Mouse (Mus musculus) liver, embryonic 12.5 days (tissue): Measurements from ENCODE around the gene Prss8. TPM values are rescaled to one million over a fixed set of nuclear protein-coding genes. Genes with fewer than 3 reads are reported as not detected.
"Not testable (repeated sequence)": the region's sequence is repeated elsewhere in the genome, so short reads cannot be mapped to it uniquely, and the experiment has no call there.

Experiments used
- ATAC-seq: fragments of 200-750 bp; cut with Nextera tagmentation; 2 replicates; pipeline ENCODE4 v1.8.0; 2017; ENCODE audit warnings: moderate number of reproducible peaks, mild to moderate bottlenecking, moderate library complexity
- H3K27ac ChIP-seq: fragments of 300-500 bp; sonication (generic); 2 replicates; pipeline ENCODE4 v1.5.1; 2016; ENCODE audit warnings: mild to moderate bottlenecking
- H3K27me3 ChIP-seq: fragments of 300-500 bp; sonication (generic); replicated peaks from 2 replicates; pipeline ENCODE4 v1.6.1; 2016; ENCODE audit warnings: mild to moderate bottlenecking, moderate library complexity
- H3K36me3 ChIP-seq: fragments of 300-500 bp; sonication (generic); 2 replicates; pipeline ENCODE4 v1.6.1; 2016; ENCODE audit warnings: mild to moderate bottlenecking, moderate library complexity
- H3K4me1 ChIP-seq: fragments of 300-500 bp; sonication (generic); 2 replicates; pipeline ENCODE4 v1.6.1; 2016
- H3K4me2 ChIP-seq: fragments of 300-500 bp; sonication (generic); 2 replicates; pipeline ENCODE4 v1.6.1; 2016; ENCODE audit warnings: mild to moderate bottlenecking, moderate library complexity
- H3K4me3 ChIP-seq: fragments of 300-500 bp; sonication (generic); 2 replicates; pipeline ENCODE4 v1.5.1; 2016; ENCODE audit warnings: mild to moderate bottlenecking, moderate library complexity
- H3K9ac ChIP-seq: fragments of 300-500 bp; sonication (generic); 2 replicates; pipeline ENCODE4 v1.6.1; 2016; ENCODE audit warnings: mild to moderate bottlenecking, moderate library complexity
- H3K9me3 ChIP-seq: fragments of 300-500 bp; sonication (generic); replicated peaks from 2 replicates; pipeline ENCODE4 v1.6.1; 2016; ENCODE audit warnings: mild to moderate bottlenecking, moderate library complexity
- WGBS: fragments of 180-500 bp; shearing (Covaris S2); methylation state at CpG from one replicate; pipeline ENCODE4 v1.1.7; 2016; ENCODE audit not compliant: insufficient replicate concordance; 5-methylcytosine and 5-hydroxymethylcytosine counted together
- polyA plus RNA-seq: library from polyadenylated mRNA; unstranded; fragments of >200 nt; fragmentation: Nextera tagmentation; extraction: Ambion mirVana; gene quantifications from 2 replicates; pipeline ENCODE4 v1.2.1, GENCODE M21; 2016

Prss8 gene
- polyA plus RNA-seq, 1 experiment from 2014 or later = 4.4 TPM

GRCm38 (mm10) chr7:127903971-127904796 is 25.7 kb downstream of the Prss8 start, which contains the start of gene Bckdk:
Gene Bckdk, plus strand, starts transcription at chr7:127904082.
- peak within 1 kb of the TSS; percentile 89 for H3K4me3 ChIP-seq
- WGBS = 7% methylated on average over 38 of the region's 38 CpGs
- H3K36me3 ChIP-seq = peaks cover 45% of the 10 kb centered on the region
- peak within 1 kb of the TSS; percentile 95 for H3K9ac ChIP-seq
- no peaks in the 10 kb centered on the region for H3K9me3 ChIP-seq
- H3K4me2 ChIP-seq = peak within 1 kb of the TSS; percentile 89
- peak within 1 kb of the TSS; percentile 85 for H3K27ac ChIP-seq
- H3K27me3 ChIP-seq = no peaks in the 10 kb centered on the region
- peaks cover 54% of the 10 kb centered on the region for H3K4me1 ChIP-seq
- ATAC-seq = peak; percentile 88

DNA sequence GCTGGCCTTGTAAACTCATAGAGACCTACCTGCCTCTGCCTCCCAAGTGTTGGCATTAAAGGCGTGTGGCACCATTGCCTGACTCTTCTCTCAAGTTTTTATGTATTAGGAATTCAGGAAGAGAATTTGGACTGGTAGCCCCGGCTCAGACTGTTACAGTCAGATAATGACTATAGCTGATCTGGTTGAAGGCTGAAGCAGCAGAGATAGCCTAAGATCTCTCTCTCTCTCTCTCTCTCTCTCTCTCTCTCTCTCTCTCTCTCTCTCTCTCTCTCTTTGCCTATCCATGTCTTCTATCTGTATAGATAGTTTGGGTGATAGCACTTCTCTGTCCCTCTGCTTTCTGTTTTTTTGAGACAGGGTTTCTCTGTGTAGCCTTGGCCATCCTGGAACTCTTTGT is 28.1 kb downstream of the Prss8 start:
- Histone ChIP-seq H3K9ac (no peak overlapping the region; the same call in 1 of the 2 replicates), H3K27me3 (no peaks in the 10 kb centered on the region), H3K27ac (peak overlapping the region; percentile 64; the same call in 1 of the 2 replicates), H3K9me3 (no peaks in the 10 kb centered on the region), H3K36me3 (peaks cover 21% of the 10 kb centered on the region), H3K4me2 (no peak overlapping the region), H3K4me3 (no peak overlapping the region), H3K4me1 (peaks cover 68% of the 10 kb centered on the region)
- WGBS = 35% methylated on average over 2 of the region's 2 CpGs
- ATAC-seq = no peak

GRCm38 (mm10) chr7:127899997-127900396 is 29.9 kb downstream of the Prss8 start:
- H3K4me1 ChIP-seq = peaks cover 72% of the 10 kb centered on the region
- peaks cover 3% of the 10 kb centered on the region for H3K36me3 ChIP-seq
- no peaks in the 10 kb centered on the region for H3K27me3 ChIP-seq
- peak overlapping the region; percentile 65 for H3K27ac ChIP-seq
- H3K4me3 ChIP-seq = no peak overlapping the region
- peak overlapping the region; percentile 40; the same call in 1 of the 2 replicates for H3K9ac ChIP-seq
- 11% methylated on average over 7 of the region's 7 CpGs for WGBS
- H3K4me2 ChIP-seq = peak overlapping the region; percentile 50
- no peak for ATAC-seq
- no peaks in the 10 kb centered on the region for H3K9me3 ChIP-seq

DNA sequence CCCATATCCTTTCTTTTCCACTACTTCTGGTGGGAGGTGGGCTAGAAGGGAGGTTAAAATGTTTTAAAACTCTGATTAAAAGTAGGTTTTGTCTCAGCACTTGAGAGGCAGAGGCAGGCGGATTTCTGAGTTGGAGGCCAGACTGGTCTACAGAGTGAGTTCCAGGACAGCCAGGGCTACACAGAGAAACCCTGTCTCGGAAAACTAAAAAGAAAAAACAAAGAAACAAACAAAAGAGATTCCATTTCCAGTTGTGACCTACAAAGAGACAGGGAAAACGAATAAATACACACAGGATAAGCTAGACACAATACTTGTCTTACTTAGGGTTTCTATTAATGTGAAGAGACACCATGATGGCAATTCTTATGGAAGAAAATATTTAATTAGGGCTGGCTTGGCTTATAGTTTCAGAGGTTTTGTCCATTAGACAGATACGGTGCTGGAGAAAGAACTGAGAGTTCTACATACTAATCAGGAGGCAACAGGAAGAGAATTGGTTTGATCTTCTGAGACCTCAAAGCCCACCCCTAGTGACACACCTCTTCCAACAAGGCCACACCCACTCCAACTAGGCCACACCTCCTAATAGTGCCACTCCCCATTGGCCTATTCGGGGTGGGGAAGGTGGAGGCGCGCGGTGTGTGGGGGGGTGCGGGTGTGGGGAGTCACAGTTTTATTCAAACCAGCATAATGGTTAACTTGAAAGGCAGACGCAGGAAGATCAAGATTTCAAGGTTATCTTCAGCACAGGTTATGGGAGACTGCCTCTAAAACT is 31.5 kb downstream of the Prss8 start:
- ATAC-seq = no peak

GRCm38 (mm10) chr7:127897542-127897941 is 32.4 kb downstream of the Prss8 start:
- Histone ChIP-seq H3K36me3 (peaks cover 15% of the 10 kb centered on the region), H3K9me3 (no peaks in the 10 kb centered on the region), H3K4me2 (no peak overlapping the region), H3K27ac (0 out of 2 replicates have a peak overlapping the region, but pooled peaks have one; percentile 18), H3K27me3 (no peaks in the 10 kb centered on the region), H3K4me1 (peaks cover 73% of the 10 kb centered on the region), H3K9ac (no peak overlapping the region), H3K4me3 (no peak overlapping the region)
- WGBS = 69% methylated on average over 7 of the region's 7 CpGs
- no peak for ATAC-seq

More for the DNA sequence above, 31.5 kb downstream of the Prss8 start:
- Histone ChIP-seq H3K4me2 (peak overlapping the region; percentile 50), H3K9ac (no peak overlapping the region), H3K4me3 (no peak overlapping the region), H3K27me3 (no peaks in the 10 kb centered on the region), H3K4me1 (peaks cover 78% of the 10 kb centered on the region), H3K9me3 (no peaks in the 10 kb centered on the region), H3K27ac (peak overlapping the region; percentile 65), H3K36me3 (peaks cover 6% of the 10 kb centered on the region)
- 27% methylated on average over 10 of the region's 10 CpGs for WGBS

GRCm38 (mm10) chr7:127896384-127896783 is 33.5 kb downstream of the Prss8 start:
- 44% methylated on average over 13 of the region's 13 CpGs for WGBS
- peaks cover 61% of the 10 kb centered on the region for H3K4me1 ChIP-seq
- H3K4me2 ChIP-seq = peak overlapping the region; percentile 90
- H3K9ac ChIP-seq = no peak overlapping the region
- H3K9me3 ChIP-seq = no peaks in the 10 kb centered on the region
- H3K4me3 ChIP-seq = no peak overlapping the region
- no peaks in the 10 kb centered on the region for H3K27me3 ChIP-seq
- H3K27ac ChIP-seq = peak overlapping the region; percentile 87
- ATAC-seq = no peak
- H3K36me3 ChIP-seq = peaks cover 21% of the 10 kb centered on the region

DNA sequence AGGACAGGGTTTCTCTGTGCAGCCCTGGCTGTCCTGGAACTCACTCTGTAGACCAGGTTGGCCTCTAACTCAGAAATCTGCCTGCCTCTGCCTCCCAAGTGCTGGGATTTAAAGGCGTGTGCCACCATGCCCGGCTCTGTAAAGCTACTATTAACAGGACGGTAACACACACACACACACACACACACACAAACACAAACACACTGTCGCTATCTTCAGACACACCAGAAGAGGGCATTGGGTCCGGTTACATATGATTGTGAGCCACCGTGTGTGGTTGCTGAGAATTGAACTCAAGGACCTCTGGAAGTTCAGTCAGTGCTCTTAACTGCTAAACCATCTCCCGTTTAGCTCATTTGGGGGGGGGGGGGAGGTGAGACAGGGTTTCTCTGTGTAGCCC is 34.0 kb downstream of the Prss8 start:
- Histone ChIP-seq H3K36me3 (peaks cover 22% of the 10 kb centered on the region), H3K4me2 (peak overlapping the region; percentile 90), H3K4me1 (peaks cover 57% of the 10 kb centered on the region), H3K27ac (peak overlapping the region; percentile 87), H3K9ac (peak overlapping the region; percentile 27; the same call in 1 of the 2 replicates), H3K4me3 (peak overlapping the region; percentile 66)
- ATAC-seq, H3K27me3 ChIP-seq, H3K9me3 ChIP-seq: not testable (repeated sequence)
- 61% methylated on average over 7 of the region's 7 CpGs for WGBS

DNA sequence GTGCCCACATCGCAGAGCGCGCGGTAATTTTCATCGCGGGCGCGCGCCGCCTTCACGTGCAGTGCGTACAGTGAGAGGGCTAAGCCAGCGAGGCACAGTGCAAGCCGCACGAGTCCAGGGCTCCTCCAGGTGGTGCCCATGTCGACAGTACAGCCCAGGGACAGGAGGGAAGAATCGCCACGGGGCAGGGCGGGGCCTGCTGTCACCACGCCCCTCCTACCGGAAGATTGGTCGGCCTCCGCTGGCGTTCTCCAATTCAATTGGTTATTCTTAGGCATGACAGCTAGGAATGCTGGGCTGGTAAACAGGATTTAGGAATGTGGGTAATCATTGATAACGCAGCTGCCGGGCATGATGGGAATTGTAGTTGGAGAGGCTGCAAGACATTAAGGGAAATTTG is 34.5 kb downstream of the Prss8 start, which contains the start of the genes Gm21974 and Vkorc1:
TSS of gene Gm21974 (minus strand) at position 13 of the 400 bp plus-strand sequence.
TSS of gene Vkorc1 (minus strand) at position 176 of the 400 bp plus-strand sequence.
- peak within 1 kb of the TSS; percentile 90 for H3K4me2 ChIP-seq
- no peaks in the 10 kb centered on the region for H3K27me3 ChIP-seq
- peak within 1 kb of the TSS; percentile 72 for H3K9ac ChIP-seq
- under 1% methylated on average over 26 of the region's 26 CpGs for WGBS
- H3K4me1 ChIP-seq = peaks cover 52% of the 10 kb centered on the region
- H3K4me3 ChIP-seq = peak within 1 kb of the TSS; percentile 66
- no peaks in the 10 kb centered on the region for H3K9me3 ChIP-seq
- H3K36me3 ChIP-seq = peaks cover 26% of the 10 kb centered on the region
- peak; percentile 96 for ATAC-seq
- H3K27ac ChIP-seq = peak within 1 kb of the TSS; percentile 87

DNA sequence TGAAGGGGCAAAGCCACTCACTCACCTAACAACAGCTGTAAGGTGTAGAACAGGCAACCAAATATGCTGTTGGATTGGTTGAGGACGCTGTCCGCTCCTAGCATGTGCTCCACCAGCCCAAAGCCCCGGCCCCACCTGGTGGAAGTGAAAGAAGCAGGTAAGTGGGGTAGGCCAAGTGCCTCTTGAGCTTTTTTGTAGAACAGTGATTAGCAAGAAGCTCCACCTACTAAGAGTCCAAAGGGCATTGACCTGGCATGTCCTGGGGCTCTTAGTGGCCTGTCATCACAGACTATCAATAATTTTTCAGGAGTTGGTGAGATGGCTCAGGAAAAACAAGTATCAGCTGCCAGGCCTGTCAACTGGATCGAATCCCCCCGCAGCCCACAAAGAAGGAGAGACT is 35.4 kb downstream of the Prss8 start:
- Histone ChIP-seq H3K27me3 (no peaks in the 10 kb centered on the region), H3K4me1 (peaks cover 42% of the 10 kb centered on the region), H3K27ac (peak overlapping the region; percentile 87), H3K4me2 (peak overlapping the region; percentile 90), H3K9ac (peak overlapping the region; percentile 72), H3K4me3 (peak overlapping the region; percentile 66), H3K9me3 (no peaks in the 10 kb centered on the region), H3K36me3 (peaks cover 36% of the 10 kb centered on the region)
- no peak for ATAC-seq
- 73% methylated on average over 5 of the region's 5 CpGs for WGBS

DNA sequence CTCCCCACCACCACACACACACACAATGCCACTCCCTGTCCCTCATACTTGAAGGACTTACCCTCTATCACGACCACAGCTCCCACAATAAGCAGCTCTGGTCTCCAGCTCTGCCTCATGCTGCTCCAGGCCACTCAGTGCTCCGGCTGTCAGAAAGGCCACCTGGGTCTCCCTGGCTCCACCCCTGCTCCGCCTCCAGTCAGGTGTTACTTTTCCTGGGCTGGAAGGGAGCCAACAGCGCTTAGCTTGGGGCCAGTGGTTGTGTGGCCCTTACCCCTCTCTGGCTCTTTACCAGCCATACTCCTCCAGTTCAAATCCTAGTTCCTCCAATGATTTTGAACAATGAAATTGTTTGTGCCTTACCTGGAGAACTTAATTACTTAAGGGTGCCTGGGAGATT is 39.1 kb downstream of the Prss8 start, which contains the start of gene Prss53:
TSS of gene Prss53 (minus strand) at position 173 of the 400 bp plus-strand sequence.
- H3K27ac ChIP-seq = no peak within 1 kb of the TSS
- peaks cover 73% of the 10 kb centered on the region for H3K36me3 ChIP-seq
- no peak within 1 kb of the TSS for H3K9ac ChIP-seq
- H3K27me3 ChIP-seq = no peaks in the 10 kb centered on the region
- 50% methylated on average over 4 of the region's 4 CpGs for WGBS
- H3K9me3 ChIP-seq = no peaks in the 10 kb centered on the region
- peaks cover 26% of the 10 kb centered on the region for H3K4me1 ChIP-seq
- no peak within 1 kb of the TSS for H3K4me3 ChIP-seq
- ATAC-seq = no peak
- H3K4me2 ChIP-seq = no peak within 1 kb of the TSS

DNA sequence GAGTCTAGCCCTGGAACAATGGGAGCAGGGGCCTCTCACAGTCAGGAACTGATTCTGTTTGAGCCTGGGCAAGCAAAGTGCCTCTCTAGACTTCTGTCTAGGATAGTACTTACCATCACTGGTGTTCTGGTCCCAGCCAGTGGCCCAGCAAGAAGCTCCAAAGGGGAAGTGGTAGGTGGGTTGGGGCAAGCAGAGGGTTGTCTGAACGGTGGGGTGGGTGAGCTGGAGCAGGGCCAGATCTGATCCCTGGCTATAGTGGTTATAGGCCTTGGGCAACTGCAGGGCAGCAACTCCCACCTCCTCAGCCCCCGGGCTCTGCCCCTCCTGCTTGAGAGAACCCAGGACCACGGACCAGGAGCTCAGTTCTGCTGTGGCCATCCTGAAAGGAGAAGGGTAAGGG is 41.1 kb downstream of the Prss8 start:
- Histone ChIP-seq H3K4me3 (no peak overlapping the region), H3K4me2 (no peak overlapping the region), H3K36me3 (peaks cover 91% of the 10 kb centered on the region), H3K27me3 (no peaks in the 10 kb centered on the region), H3K9me3 (no peaks in the 10 kb centered on the region), H3K9ac (no peak overlapping the region), H3K4me1 (peaks cover 28% of the 10 kb centered on the region), H3K27ac (no peak overlapping the region)
- no peak for ATAC-seq
- WGBS = 55% methylated on average over 3 of the region's 3 CpGs
